Mouse (Mus musculus) liver, postnatal 0 days (tissue): ENCODE measurements around the gene Gtf3c5.

Experiments
- CTCF ChIP-seq: sonication (generic); IDR thresholded peaks from 2 replicates; pipeline ENCODE4 v1.5.1; 2016; ENCODE audit warnings: antibody characterized with exemption, low read depth
- EP300 ChIP-seq: IDR thresholded peaks from 2 replicates; pipeline ENCODE4 v1.6.1; 2016; ENCODE audit warnings: antibody characterized with exemption, low read depth, mild to moderate bottlenecking

DNA sequence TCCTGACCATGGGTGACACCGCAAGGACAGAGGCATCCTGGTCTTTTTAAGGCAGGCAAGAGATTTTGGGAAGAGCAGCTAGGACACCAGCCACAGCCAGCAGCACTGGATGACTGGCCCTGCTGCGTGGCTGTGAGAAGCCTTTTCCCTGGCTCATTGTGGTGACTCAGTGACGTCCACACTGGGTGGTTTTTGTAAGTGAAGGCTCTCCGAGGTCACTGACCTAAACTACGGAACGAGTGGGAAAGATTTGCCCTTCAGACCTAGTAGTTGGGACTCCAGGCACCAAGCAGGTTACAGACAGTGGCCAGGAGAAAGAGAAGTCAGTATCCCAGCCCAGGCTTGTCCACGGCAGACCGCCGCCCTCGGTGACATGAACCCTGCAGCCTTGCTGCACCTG, 59.1 kb downstream of the Gtf3c5 start:
- no peak for TF ChIP-seq CTCF
- TF ChIP-seq EP300: no peak
